Mouse (Mus musculus): ENCODE measurements around the gene Ccdc85c. TPM values are rescaled to one million over a fixed set of nuclear protein-coding genes. Genes with fewer than 3 reads are reported as not detected.
A peak's percentile ranks its signal among the peaks of the same experiment; 100 is the strongest.

Gene Ccdc85c
- polyA plus RNA-seq, 1 experiment: 26.1 TPM

GRCm38 (mm10) chr12:108179321-108180266, 95.6 kb downstream of the Ccdc85c start, which contains the start of gene Ccnk:
Gene Ccnk, plus strand, starts transcription at chr12:108179579.
- H3K36me3 ChIP-seq (ENCODE audit: control insufficient read depth, insufficient read depth, low read length): no peaks in the 10 kb centered on the region
- WGBS: under 1% methylated on average over 80 of the region's 82 CpGs
- H3K4me1 ChIP-seq (replicated peaks; ENCODE audit: control insufficient read depth, insufficient read depth, low read length): no peaks in the 10 kb centered on the region
- DNase-seq: peak; percentile 97
- H3K27me3 ChIP-seq (ENCODE audit: control insufficient read depth, insufficient read depth, low read length): no peaks in the 10 kb centered on the region
- peak; percentile 76; the same call in 1 of the 2 replicates for TF ChIP-seq POLR2A (IDR thresholded peaks at IDR 0.05; ENCODE audit: control insufficient read depth, extremely low read depth, insufficient read depth, low read length, poor library complexity)
- TF ChIP-seq CTCF (IDR thresholded peaks at IDR 0.05; ENCODE audit: borderline replicate concordance, control insufficient read depth, extremely low read depth, insufficient read depth, low read length, poor library complexity): peak; percentile 57
- H3K4me3 ChIP-seq (ENCODE audit: control insufficient read depth, insufficient read depth, low read length): peak within 1 kb of the TSS; percentile 89
- H3K27ac ChIP-seq (ENCODE audit: control insufficient read depth, insufficient read depth, low read length): peak within 1 kb of the TSS; percentile 49

DNA sequence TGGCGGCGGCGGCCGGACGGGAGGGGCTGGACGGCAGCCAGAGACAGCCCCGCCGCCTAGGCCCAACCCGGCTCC, 96.1 kb downstream of the Ccdc85c start, which contains the start of gene Setd3:
Gene Setd3, minus strand, starts transcription at position 69 of the 75 bp plus-strand sequence.
- peak within 1 kb of the TSS; percentile 49 for H3K27ac ChIP-seq (ENCODE audit: control insufficient read depth, insufficient read depth, low read length)
- no peaks in the 10 kb centered on the region for H3K36me3 ChIP-seq (ENCODE audit: control insufficient read depth, insufficient read depth, low read length)
- no peaks in the 10 kb centered on the region for H3K27me3 ChIP-seq (ENCODE audit: control insufficient read depth, insufficient read depth, low read length)
- WGBS: 0% methylated on average over 8 of the region's 9 CpGs
- H3K4me3 ChIP-seq (ENCODE audit: control insufficient read depth, insufficient read depth, low read length): peak within 1 kb of the TSS; percentile 89
- DNase-seq: no peak
- TF ChIP-seq POLR2A (IDR thresholded peaks at IDR 0.05; ENCODE audit: control insufficient read depth, extremely low read depth, insufficient read depth, low read length, poor library complexity): no peak
- no peak for TF ChIP-seq CTCF (IDR thresholded peaks at IDR 0.05; ENCODE audit: borderline replicate concordance, control insufficient read depth, extremely low read depth, insufficient read depth, low read length, poor library complexity)
- H3K4me1 ChIP-seq (replicated peaks; ENCODE audit: control insufficient read depth, insufficient read depth, low read length): no peaks in the 10 kb centered on the region

DNA sequence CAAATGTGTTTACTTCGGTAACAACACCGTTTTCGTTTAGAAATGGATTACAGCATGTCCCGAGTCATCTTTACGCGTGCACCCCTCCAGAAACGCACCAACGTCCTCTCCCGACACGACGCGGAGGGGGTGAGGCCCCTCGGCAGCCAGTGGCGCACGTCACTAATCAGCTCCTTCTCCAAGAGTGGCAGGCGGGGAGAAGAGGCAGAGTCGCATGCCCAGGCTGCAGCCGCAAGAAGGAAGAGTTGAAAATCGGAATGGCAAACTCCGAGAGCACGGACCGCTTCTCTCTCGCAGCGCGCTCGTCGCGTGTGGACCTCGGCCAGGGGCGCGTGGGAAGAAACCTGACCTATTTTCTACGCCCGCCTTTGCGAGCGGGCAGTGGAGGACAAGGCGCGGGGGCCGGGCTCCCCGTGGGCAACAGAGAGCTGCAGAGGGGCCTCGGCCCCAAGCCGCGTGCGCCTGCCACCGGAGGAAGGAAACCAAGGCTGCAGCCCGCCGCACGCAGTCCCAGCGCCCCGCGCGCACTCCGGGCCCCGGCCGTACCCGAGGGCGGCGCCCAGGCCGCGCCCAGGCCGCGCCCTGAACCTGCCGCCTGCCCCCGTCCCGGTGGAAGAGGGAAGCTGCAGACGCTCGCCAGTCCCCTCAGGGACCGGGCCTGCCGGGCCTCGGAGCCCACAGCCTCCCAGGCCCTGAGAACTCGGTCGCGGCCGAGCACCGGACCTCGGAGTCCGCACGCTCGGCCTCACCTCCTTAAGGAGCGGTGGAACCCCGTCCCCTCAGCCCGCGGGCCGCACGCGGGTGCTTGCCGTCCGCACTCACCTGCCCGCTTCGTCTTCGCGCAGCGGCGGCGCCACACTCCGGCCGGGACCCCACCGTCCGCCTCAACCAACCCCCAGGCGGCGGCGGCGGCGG, 96.6 kb downstream of the Ccdc85c start:
- H3K36me3 ChIP-seq (ENCODE audit: control insufficient read depth, insufficient read depth, low read length): no peaks in the 10 kb centered on the region
- TF ChIP-seq CTCF (IDR thresholded peaks at IDR 0.05; ENCODE audit: borderline replicate concordance, control insufficient read depth, extremely low read depth, insufficient read depth, low read length, poor library complexity) (no peak), POLR2A (IDR thresholded peaks at IDR 0.05; ENCODE audit: control insufficient read depth, extremely low read depth, insufficient read depth, low read length, poor library complexity) (no peak)
- H3K4me1 ChIP-seq (replicated peaks; ENCODE audit: control insufficient read depth, insufficient read depth, low read length): no peaks in the 10 kb centered on the region
- WGBS: under 1% methylated on average over 90 of the region's 103 CpGs
- peak; percentile 50 for DNase-seq
- H3K27ac ChIP-seq (ENCODE audit: control insufficient read depth, insufficient read depth, low read length): peak overlapping the region; percentile 49
- no peaks in the 10 kb centered on the region for H3K27me3 ChIP-seq (ENCODE audit: control insufficient read depth, insufficient read depth, low read length)
- H3K4me3 ChIP-seq (ENCODE audit: control insufficient read depth, insufficient read depth, low read length): peak overlapping the region; percentile 89

DNA sequence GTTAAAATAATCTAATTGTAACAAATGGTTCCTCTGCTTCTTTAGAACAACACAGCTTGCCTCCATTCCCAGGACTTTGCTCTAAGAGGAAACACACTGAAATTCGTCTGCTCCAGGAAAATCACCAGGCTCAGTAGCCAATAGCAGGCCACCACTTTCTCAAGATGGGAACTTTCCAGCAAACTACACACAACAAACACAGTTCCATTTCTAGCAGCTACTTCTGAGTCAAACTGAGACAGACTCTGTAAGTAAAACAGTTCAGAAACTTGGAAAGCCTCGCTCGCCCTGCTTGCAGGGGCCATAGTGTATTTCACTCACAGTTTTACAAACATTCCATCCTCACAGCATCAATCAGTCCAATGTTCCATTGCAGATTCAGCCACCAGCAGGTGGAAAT, 98.9 kb downstream of the Ccdc85c start:
- no peaks in the 10 kb centered on the region for H3K27me3 ChIP-seq (ENCODE audit: control insufficient read depth, insufficient read depth, low read length)
- H3K36me3 ChIP-seq (ENCODE audit: control insufficient read depth, insufficient read depth, low read length): no peaks in the 10 kb centered on the region
- DNase-seq: no peak
- H3K4me3 ChIP-seq (ENCODE audit: control insufficient read depth, insufficient read depth, low read length): no peak overlapping the region
- TF ChIP-seq CTCF (IDR thresholded peaks at IDR 0.05; ENCODE audit: borderline replicate concordance, control insufficient read depth, extremely low read depth, insufficient read depth, low read length, poor library complexity) (no peak), POLR2A (IDR thresholded peaks at IDR 0.05; ENCODE audit: control insufficient read depth, extremely low read depth, insufficient read depth, low read length, poor library complexity) (no peak)
- H3K4me1 ChIP-seq (replicated peaks; ENCODE audit: control insufficient read depth, insufficient read depth, low read length): peaks cover 3% of the 10 kb centered on the region
- no peak overlapping the region for H3K27ac ChIP-seq (ENCODE audit: control insufficient read depth, insufficient read depth, low read length)
- WGBS: 97% methylated on average over 3 of the region's 3 CpGs

GRCm38 (mm10) chr12:108174606-108175505, 100.4 kb downstream of the Ccdc85c start:
- Histone ChIP-seq H3K4me1 (replicated peaks; ENCODE audit: control insufficient read depth, insufficient read depth, low read length) (peaks cover 3% of the 10 kb centered on the region), H3K27me3 (ENCODE audit: control insufficient read depth, insufficient read depth, low read length) (no peaks in the 10 kb centered on the region), H3K4me3 (ENCODE audit: control insufficient read depth, insufficient read depth, low read length) (no peak overlapping the region), H3K27ac (ENCODE audit: control insufficient read depth, insufficient read depth, low read length) (no peak overlapping the region), H3K36me3 (ENCODE audit: control insufficient read depth, insufficient read depth, low read length) (no peaks in the 10 kb centered on the region)
- TF ChIP-seq CTCF (IDR thresholded peaks at IDR 0.05; ENCODE audit: borderline replicate concordance, control insufficient read depth, extremely low read depth, insufficient read depth, low read length, poor library complexity): no peak
- no peak for TF ChIP-seq POLR2A (IDR thresholded peaks at IDR 0.05; ENCODE audit: control insufficient read depth, extremely low read depth, insufficient read depth, low read length, poor library complexity)
- 90% methylated on average over 8 of the region's 8 CpGs for WGBS
- no peak for DNase-seq

- no peak overlapping the region for H3K27ac ChIP-seq (ENCODE audit: control insufficient read depth, insufficient read depth, low read length)
- no peaks in the 10 kb centered on the region for H3K27me3 ChIP-seq (ENCODE audit: control insufficient read depth, insufficient read depth, low read length)
- no peak for DNase-seq
- no peak overlapping the region for H3K4me3 ChIP-seq (ENCODE audit: control insufficient read depth, insufficient read depth, low read length)
- WGBS: 87% methylated on average over 4 of the region's 4 CpGs
- peaks cover 5% of the 10 kb centered on the region for H3K4me1 ChIP-seq (replicated peaks; ENCODE audit: control insufficient read depth, insufficient read depth, low read length)
- H3K36me3 ChIP-seq (ENCODE audit: control insufficient read depth, insufficient read depth, low read length): no peaks in the 10 kb centered on the region
- TF ChIP-seq POLR2A (IDR thresholded peaks at IDR 0.05; ENCODE audit: control insufficient read depth, extremely low read depth, insufficient read depth, low read length, poor library complexity): no peak
- TF ChIP-seq CTCF (IDR thresholded peaks at IDR 0.05; ENCODE audit: borderline replicate concordance, control insufficient read depth, extremely low read depth, insufficient read depth, low read length, poor library complexity): no peak
Measured at GRCm38 (mm10) chr12:108172639-108173038, 102.6 kb downstream of the Ccdc85c start.

All from thymus, adult 2 months (tissue).